Mouse (Mus musculus) adrenal gland, adult (tissue): Measurements from ENCODE around the gene Ccdc117.
"Not testable (repeated sequence)": the region's sequence is repeated elsewhere in the genome, so short reads cannot be mapped to it uniquely, and the experiment has no call there.

Experiments
- DNase-seq, 2 experiments: peaks; one replicate each; pipeline ENCODE4 v3.0.0; 2022 to 2023; ENCODE audit warnings: low spot score in 1 of 2; ENCODE audit not compliant: inconsistent age in 2 of 2

The Ccdc117 gene

GRCm38 (mm10) chr11:5541799-5542481 is at the start of gene Ccdc117:
Ccdc117 (minus strand) TSS chr11:5542187.
- DNase-seq: peak; percentile 93 to 97

- DNase-seq: no peak
Measured at GRCm38 (mm10) chr11:5575046-5575445, 33.1 kb upstream of the Ccdc117 start.

- DNase-seq: no peak
Measured at GRCm38 (mm10) chr11:5573821-5574220, 31.8 kb upstream of the Ccdc117 start.

- DNase-seq: no peak
Measured at GRCm38 (mm10) chr11:5571856-5572255, 29.9 kb upstream of the Ccdc117 start.

- DNase-seq: no peak
Measured at GRCm38 (mm10) chr11:5569474-5569873, 27.5 kb upstream of the Ccdc117 start, which contains the start of gene Ankrd36. Ankrd36 (plus strand) TSS chr11:5569684.

GRCm38 (mm10) chr11:5568082-5568481 is 26.1 kb upstream of the Ccdc117 start:
- DNase-seq: no peak

GRCm38 (mm10) chr11:5567654-5568053 is 25.7 kb upstream of the Ccdc117 start:
- no peak for DNase-seq

GRCm38 (mm10) chr11:5566506-5566905 is 24.5 kb upstream of the Ccdc117 start:
- DNase-seq: no peak

GRCm38 (mm10) chr11:5565596-5565995 is 23.6 kb upstream of the Ccdc117 start:
- DNase-seq: no peak

- DNase-seq: no peak
Measured at GRCm38 (mm10) chr11:5563898-5564297, 21.9 kb upstream of the Ccdc117 start.

- DNase-seq: no peak
Measured at GRCm38 (mm10) chr11:5562625-5563268, 20.8 kb upstream of the Ccdc117 start.

GRCm38 (mm10) chr11:5560273-5560672 is 18.3 kb upstream of the Ccdc117 start:
- no peak for DNase-seq

GRCm38 (mm10) chr11:5551931-5552330 is 9.9 kb upstream of the Ccdc117 start:
- peak in 1 of 2 experiments; percentile 22 for DNase-seq

GRCm38 (mm10) chr11:5551430-5551829 is 9.4 kb upstream of the Ccdc117 start:
- DNase-seq: peak in 1 of 2 experiments; percentile 58

GRCm38 (mm10) chr11:5546693-5547092 is 4.7 kb upstream of the Ccdc117 start:
- DNase-seq: no peak

- peak in 1 of 2 experiments; percentile 65 for DNase-seq
Measured at GRCm38 (mm10) chr11:5545457-5545856, 3.5 kb upstream of the Ccdc117 start.

GRCm38 (mm10) chr11:5544709-5545108 is 2.7 kb upstream of the Ccdc117 start:
- DNase-seq: not testable (repeated sequence)

- peak in 1 of 2 experiments; percentile 19 for DNase-seq
Measured at GRCm38 (mm10) chr11:5543281-5543680, 1.3 kb upstream of the Ccdc117 start.

- peak in 1 of 2 experiments; percentile 17 for DNase-seq
Measured at GRCm38 (mm10) chr11:5542482-5543185, 647 bp upstream of the Ccdc117 start.

GRCm38 (mm10) chr11:5541230-5541798 is 673 bp downstream of the Ccdc117 start:
- DNase-seq: no peak

GRCm38 (mm10) chr11:5540331-5540730 is 1.7 kb downstream of the Ccdc117 start:
- DNase-seq: no peak
